Mouse (Mus musculus) ES-E14 (cell line): Measurements from ENCODE around the gene Gm44965. TPM values are rescaled to one million over a fixed set of nuclear protein-coding genes. Genes with fewer than 3 reads are reported as not detected.

Experiments used
- DNase-seq: peaks from one replicate; pipeline ENCODE4 v3.0.0-alpha.2; 2013; ENCODE audit warnings: low read depth, low spot score
- H3K27ac ChIP-seq: 2 replicates; pipeline ENCODE4 v1.5.1; 2012; ENCODE audit warnings: low read depth, mild to moderate bottlenecking, low read length, moderate library complexity, mixed read lengths; ENCODE audit not compliant: poor library complexity, insufficient read depth, severe bottlenecking
- H3K36me3 ChIP-seq: 2 replicates; pipeline ENCODE4 v1.6.1; 2012; ENCODE audit warnings: mild to moderate bottlenecking, low read length, moderate library complexity, mixed read lengths; ENCODE audit not compliant: control insufficient read depth, poor library complexity, insufficient read depth, severe bottlenecking
- H3K4me1 ChIP-seq, 2 experiments: fragments of 150-350 bp in 1 of 2; sonication (generic) in 1 of 2; 2 replicates each; pipeline ENCODE4 v1.6.1; 2012; ENCODE audit warnings: low read length in 2 of 2, mild to moderate bottlenecking in 1 of 2, mixed read lengths in 1 of 2; ENCODE audit not compliant: control insufficient read depth in 2 of 2, insufficient read depth in 2 of 2, poor library complexity in 1 of 2
- H3K4me3 ChIP-seq, 2 experiments: fragments of 150-350 bp in 1 of 2; sonication (generic) in 1 of 2; 2 replicates each; pipeline ENCODE4 v1.5.1; 2012; ENCODE audit warnings: low read length in 2 of 2, low read depth in 1 of 2, mild to moderate bottlenecking in 1 of 2, mixed read lengths in 1 of 2; ENCODE audit not compliant: insufficient read depth in 1 of 2, poor library complexity in 1 of 2, severe bottlenecking in 1 of 2
- H3K9ac ChIP-seq: 2 replicates; pipeline ENCODE4 v1.6.1; 2012; ENCODE audit warnings: low read depth, mild to moderate bottlenecking, low read length, mixed read lengths; ENCODE audit not compliant: poor library complexity, insufficient read depth, severe bottlenecking
- H3K9me3 ChIP-seq: fragments of 150-350 bp; sonication (generic); 2 replicates; pipeline ENCODE4 v1.6.1; 2012; ENCODE audit warnings: low read depth, mild to moderate bottlenecking, low read length; ENCODE audit not compliant: control insufficient read depth, insufficient read depth
- CHD2 ChIP-seq: IDR thresholded peaks from 2 replicates; pipeline ENCODE4 v1.6.1; 2014; ENCODE audit warnings: mild to moderate bottlenecking, low read depth, low read length, inconsistent platforms
- HCFC1 ChIP-seq: IDR thresholded peaks from 2 replicates; pipeline ENCODE4 v1.6.1; 2012; ENCODE audit warnings: low read length, inconsistent platforms, borderline replicate concordance; ENCODE audit not compliant: insufficient read depth
- MAFK ChIP-seq: IDR thresholded peaks from 2 replicates; pipeline ENCODE4 v1.6.1; 2014; ENCODE audit warnings: mild to moderate bottlenecking, low read depth, low read length, inconsistent platforms; ENCODE audit not compliant: insufficient read depth
- ZC3H11A ChIP-seq: IDR thresholded peaks from 2 replicates; pipeline ENCODE4 v1.6.1; 2012; ENCODE audit warnings: low read depth, mild to moderate bottlenecking, inconsistent platforms, low read length, borderline replicate concordance
- ZNF384 ChIP-seq: IDR thresholded peaks from 2 replicates; pipeline ENCODE4 v1.6.1; 2012; ENCODE audit warnings: low read depth, low read length, inconsistent platforms
- in situ Hi-C, 2 experiments: fragments of 600-800 bp; cut with MboI; formaldehyde crosslinking; loops; one replicate each; pipeline ENCODE4 v1.15.1; 2025; ENCODE audit warnings: low sequenced_read_pairs in 2 of 2, inconsistent platforms in 1 of 2; ENCODE audit not compliant: unreplicated experiment in 2 of 2
- total RNA-seq: library from RNA; depleted of rRNA; stranded (reverse); fragments of 300-350 nt; gene quantifications from 2 replicates; pipeline ENCODE4 v1.2.3, GENCODE M21; 2012

The Gm44965 gene
- total RNA-seq, 1 experiment: not detected

DNA sequence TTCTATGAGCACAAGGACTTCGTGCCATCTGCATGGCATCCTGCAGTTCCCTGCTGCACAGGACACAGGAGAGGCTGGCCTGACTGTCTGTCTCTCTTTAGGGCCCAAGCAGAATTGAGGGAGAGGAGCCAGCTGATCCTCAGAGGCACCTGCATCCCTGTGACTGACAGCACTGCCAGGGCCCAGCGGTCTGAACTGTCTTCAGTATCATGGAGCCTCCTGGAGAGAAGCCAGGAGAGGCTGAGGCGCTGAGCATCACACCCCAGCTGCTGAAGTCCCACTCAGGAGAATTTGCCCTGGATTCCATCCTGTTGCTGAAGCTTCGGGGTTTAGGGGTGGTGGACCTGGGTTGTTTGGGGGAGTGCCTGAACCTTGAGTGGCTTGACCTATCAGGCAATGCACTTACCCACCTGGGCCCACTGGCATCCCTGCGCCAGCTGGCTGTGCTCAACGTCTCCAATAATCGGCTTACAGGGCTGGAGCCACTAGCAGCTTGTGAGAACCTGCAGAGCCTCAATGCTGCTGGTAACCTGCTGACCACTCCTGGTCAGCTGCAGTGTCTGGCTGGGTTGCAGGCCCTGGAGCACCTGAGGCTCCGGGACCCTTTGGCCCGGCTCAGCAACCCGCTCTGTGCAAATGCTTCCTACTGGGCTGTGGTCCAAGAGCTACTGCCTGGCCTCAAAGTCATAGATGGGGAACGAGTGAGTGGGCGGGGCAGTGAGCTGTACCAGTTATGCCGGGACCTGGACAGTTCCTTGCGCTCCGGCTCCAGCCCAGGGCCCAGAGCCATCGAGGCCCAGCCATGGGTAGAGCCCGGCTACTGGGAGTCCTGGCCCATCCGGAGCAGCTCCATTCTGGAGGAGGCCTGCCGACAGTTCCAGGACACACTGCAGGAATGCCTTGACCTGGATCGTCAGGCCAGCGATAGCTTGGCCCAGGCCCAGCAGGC, 25.4 kb upstream of the Gm44965 start:
- Histone ChIP-seq H3K9ac (no peak overlapping the region), H3K4me3 (no peak overlapping the region), H3K36me3 (no peaks in the 10 kb centered on the region), H3K4me1 (no peaks in the 10 kb centered on the region), H3K9me3 (no peaks in the 10 kb centered on the region), H3K27ac (no peak overlapping the region)
- TF ChIP-seq HCFC1 (no peak), ZC3H11A (no peak), CHD2 (no peak), ZNF384 (no peak), MAFK (no peak)
- no peak for DNase-seq
- in situ Hi-C loops: no loop called here

DNA sequence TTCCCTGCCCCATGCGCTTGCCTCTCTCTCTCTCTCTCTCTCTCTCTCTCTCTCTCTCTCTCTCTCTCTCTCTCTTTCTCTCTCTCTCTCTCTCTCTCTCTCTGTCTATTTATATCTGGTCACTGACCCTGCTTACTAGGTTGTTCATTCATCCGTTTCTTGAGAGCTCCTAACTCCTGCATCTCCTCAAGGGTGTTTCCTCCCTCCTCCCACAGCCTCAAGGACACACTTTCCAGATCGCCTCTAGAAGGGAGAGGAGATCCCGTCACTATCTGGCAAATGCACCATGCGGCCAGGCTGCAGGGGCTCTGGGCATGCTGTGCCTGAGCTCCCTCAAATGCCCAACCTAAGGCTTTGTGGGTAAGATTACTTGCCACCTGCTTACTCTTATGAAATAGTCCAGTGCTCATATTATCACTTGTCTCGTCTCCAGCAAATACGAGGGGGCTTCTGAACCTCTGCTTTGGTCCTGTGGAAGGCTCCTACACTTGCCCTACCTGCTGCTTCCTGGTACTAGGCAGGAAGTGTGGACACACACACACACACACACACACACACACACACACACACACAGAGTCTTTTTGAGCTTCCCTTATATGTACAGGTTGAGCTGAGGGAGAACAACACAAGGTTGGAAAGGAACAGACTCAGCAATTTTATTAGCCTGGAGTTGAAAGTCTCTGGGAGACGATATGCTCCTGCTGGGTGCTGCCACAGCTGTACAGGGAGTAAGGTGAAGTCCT, 24.5 kb upstream of the Gm44965 start:
- no peak for TF ChIP-seq ZC3H11A
- TF ChIP-seq HCFC1: no peak
- TF ChIP-seq CHD2: no peak
- TF ChIP-seq MAFK: no peak
- no peak for TF ChIP-seq ZNF384
- DNase-seq: no peak
- Histone ChIP-seq H3K9me3 (no peaks in the 10 kb centered on the region), H3K27ac (no peak overlapping the region), H3K9ac (no peak overlapping the region), H3K4me1 (no peaks in the 10 kb centered on the region), H3K36me3 (no peaks in the 10 kb centered on the region), H3K4me3 (no peak overlapping the region)
- in situ Hi-C loops: no loop called here

DNA sequence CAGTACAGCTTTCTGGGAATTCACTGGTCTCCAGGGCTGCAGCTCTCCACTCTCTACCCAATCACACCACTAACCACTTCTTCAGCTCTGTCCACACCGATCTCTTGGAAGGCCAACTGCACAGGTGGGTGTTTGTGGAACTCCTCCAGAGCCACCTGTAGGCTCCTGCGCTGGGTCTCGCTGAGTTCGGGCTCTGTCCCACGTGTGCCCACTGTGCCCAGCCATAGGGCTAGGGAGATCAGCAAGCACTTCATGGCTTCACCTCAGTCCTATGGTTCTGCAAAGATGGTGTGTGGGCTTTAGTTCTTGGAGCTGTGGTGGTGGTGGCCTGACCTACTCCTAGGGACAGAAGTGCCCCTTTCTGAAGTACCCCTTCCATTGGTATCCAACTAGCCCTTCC, 21.7 kb upstream of the Gm44965 start:
- no peak overlapping the region for H3K9ac ChIP-seq
- H3K4me1 ChIP-seq: no peaks in the 10 kb centered on the region
- H3K9me3 ChIP-seq: no peaks in the 10 kb centered on the region
- H3K27ac ChIP-seq: no peak overlapping the region
- TF ChIP-seq MAFK: no peak
- TF ChIP-seq HCFC1: no peak
- TF ChIP-seq CHD2: no peak
- no peak for TF ChIP-seq ZC3H11A
- in situ Hi-C loops: no loop called here
- no peaks in the 10 kb centered on the region for H3K36me3 ChIP-seq
- no peak for DNase-seq
- H3K4me3 ChIP-seq: no peak overlapping the region

DNA sequence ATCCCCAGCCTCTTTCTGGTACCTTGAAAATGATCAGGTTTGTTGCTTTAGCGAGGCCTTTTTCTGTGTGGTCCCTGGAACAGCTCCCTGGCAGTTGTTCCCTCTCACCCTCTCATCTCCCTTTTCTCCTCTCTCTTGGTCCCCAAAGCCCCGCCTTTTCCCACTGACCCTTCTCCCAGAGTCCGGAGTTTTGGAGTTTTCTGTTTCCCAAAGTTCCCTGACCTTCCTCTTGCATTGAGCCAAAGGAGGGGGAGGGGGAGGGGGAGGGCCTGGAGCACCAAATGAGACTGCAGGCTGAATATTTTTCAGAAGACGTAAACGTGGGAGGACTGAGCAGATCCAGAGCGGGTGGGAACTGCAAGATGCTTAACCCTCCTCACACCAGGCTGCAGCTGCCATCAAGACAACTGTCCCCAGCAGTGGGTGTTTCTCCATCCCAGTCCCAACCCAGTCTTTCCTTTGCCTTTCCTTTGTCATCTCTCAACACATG, 21.1 kb upstream of the Gm44965 start, which contains the start of gene Rarres2:
Gene Rarres2 (minus strand): TSS at position 218 of the 490 bp plus-strand sequence.
- Histone ChIP-seq H3K4me1 (no peaks in the 10 kb centered on the region), H3K4me3 (no peak within 1 kb of the TSS), H3K9ac (no peak within 1 kb of the TSS), H3K9me3 (no peaks in the 10 kb centered on the region), H3K36me3 (no peaks in the 10 kb centered on the region), H3K27ac (no peak within 1 kb of the TSS)
- TF ChIP-seq ZNF384 (no peak), ZC3H11A (no peak), MAFK (no peak)
- in situ Hi-C loops: no loop called here
- no peak for DNase-seq
